In the genomic region with DNA sequence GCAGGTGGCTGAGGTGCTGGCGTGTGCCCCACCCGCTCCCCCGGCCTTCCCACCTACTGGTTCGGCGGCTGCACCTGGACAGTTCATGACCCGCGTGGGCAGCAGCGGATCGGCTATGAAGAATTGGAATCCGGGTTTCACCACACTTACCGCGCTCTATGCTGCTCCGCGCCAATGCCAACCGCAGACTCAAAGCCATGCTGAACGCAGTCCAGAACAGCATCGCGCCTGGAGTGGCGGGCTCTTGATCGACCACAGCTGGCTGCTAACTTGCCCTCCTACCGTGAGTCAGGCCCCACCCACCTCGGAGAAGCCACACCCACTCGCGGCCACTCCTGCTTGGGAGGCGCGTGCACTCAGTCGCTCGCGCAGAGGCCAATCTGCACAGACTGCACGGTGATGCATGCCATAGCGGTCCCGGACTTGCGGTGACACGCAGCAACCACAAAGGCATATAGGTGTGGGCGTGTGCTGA, we compare ENCODE assay signal across 8 mouse cellular contexts. TPM values are rescaled to one million over a fixed set of nuclear protein-coding genes. Genes with fewer than 3 reads are reported as not detected.
DNase-seq lines count a peak whose midpoint lies in the region; ATAC-seq and TF ChIP-seq lines count a peak whose summit lies in the region.

Vwa1 (minus strand) TSS at position 419 of the 475 bp plus-strand sequence.

- H3K9me3 ChIP-seq in stomach, embryonic 14.5 days (ENCODE audit: control insufficient read depth, low read depth, low read length) = no peaks in the 10 kb centered on the region

- DNase-seq in A20 (ENCODE audit: low read depth, low spot score) (peak; percentile 93), liver (peak; percentile 91)
- DNase-seq in heart, adult 9 months (ENCODE audit: low spot score in 2 of 2) = peak; percentile 88 to 91
- DNase-seq in kidney, adult 9 months = peak; percentile 94

- 2% methylated on average over 35 of the region's 35 CpGs for WGBS in stomach, embryonic 14.5 days

- no peaks in the 10 kb centered on the region for H3K27me3 ChIP-seq in myocyte (ENCODE audit: control insufficient read depth, insufficient read depth, insufficient read length)
- no peaks in the 10 kb centered on the region for H3K27me3 ChIP-seq in stomach, embryonic 14.5 days (ENCODE audit: control insufficient read depth, insufficient read depth, low read length)

- TF ChIP-seq CTCF in bone marrow macrophage, adult 2 months (IDR thresholded peaks at IDR 0.05; ENCODE audit: low read depth, low read length) = no peak
- no peak for TF ChIP-seq CTCF in embryonic fibroblast, embryonic 13.5 days (IDR thresholded peaks at IDR 0.05; ENCODE audit: borderline replicate concordance, insufficient read depth, low read length)

- no peak for TF ChIP-seq POLR2A in bone marrow macrophage, adult 2 months (IDR thresholded peaks at IDR 0.05; ENCODE audit: borderline replicate concordance, low read depth, low read length)
- TF ChIP-seq POLR2A in embryonic fibroblast, embryonic 13.5 days (IDR thresholded peaks at IDR 0.05; ENCODE audit: low read depth, low read length) = peak; percentile 83
- peak; percentile 66 for TF ChIP-seq POLR2A in myocyte (IDR thresholded peaks at IDR 0.05; ENCODE audit: insufficient read length, low read depth)

- peak; percentile 82 for ATAC-seq in stomach, embryonic 14.5 days (ENCODE audit: insufficient number of reproducible peaks, insufficient read depth, low FRiP score, low read depth)

- H3K79me2 ChIP-seq in myocyte (ENCODE audit: control insufficient read depth, insufficient read depth) = no peaks in the 10 kb centered on the region

- H3K9ac ChIP-seq in stomach, embryonic 14.5 days (replicated peaks; ENCODE audit: low read depth, low read length) = 0 out of 2 replicates have a peak within 1 kb of the TSS, but pooled peaks have one; percentile 30

- peak within 1 kb of the TSS; percentile 72 for H3K4me2 ChIP-seq in myocyte (ENCODE audit: low read depth)
- H3K4me2 ChIP-seq in stomach, embryonic 14.5 days (replicated peaks; ENCODE audit: low read depth, low read length) = peak within 1 kb of the TSS; percentile 80

- H3K4me1 ChIP-seq in bone marrow macrophage, adult 2 months (ENCODE audit: control insufficient read depth, insufficient read depth, low read length) = peaks cover 12% of the 10 kb centered on the region
- peaks cover 8% of the 10 kb centered on the region for H3K4me1 ChIP-seq in embryonic fibroblast, embryonic 13.5 days (ENCODE audit: control insufficient read depth, insufficient read depth, low read length)
- peaks cover 22% of the 10 kb centered on the region; the same call in 1 of the 2 replicates for H3K4me1 ChIP-seq in stomach, embryonic 14.5 days (ENCODE audit: control insufficient read depth, insufficient read depth, low read length)

- no peak within 1 kb of the TSS for H3ac ChIP-seq in myocyte (ENCODE audit: control insufficient read depth, insufficient read length)

- no peak within 1 kb of the TSS for H3K27ac ChIP-seq in bone marrow macrophage, adult 2 months (ENCODE audit: insufficient read depth, low read depth, low read length)
- peak within 1 kb of the TSS; percentile 36 for H3K27ac ChIP-seq in embryonic fibroblast, embryonic 13.5 days (ENCODE audit: insufficient read depth, low read length)
- H3K27ac ChIP-seq in stomach, embryonic 14.5 days (ENCODE audit: low read length) = peak within 1 kb of the TSS; percentile 89

- H3K36me3 ChIP-seq in myocyte (ENCODE audit: control insufficient read depth, insufficient read depth) = no peaks in the 10 kb centered on the region
- H3K36me3 ChIP-seq in stomach, embryonic 14.5 days (ENCODE audit: control insufficient read depth, insufficient read depth, low read length) = no peaks in the 10 kb centered on the region

- peak within 1 kb of the TSS; percentile 49 for H3K4me3 ChIP-seq in bone marrow macrophage, adult 2 months (ENCODE audit: insufficient read depth, low read length)
- H3K4me3 ChIP-seq in embryonic fibroblast, embryonic 13.5 days (ENCODE audit: insufficient read depth, low read length) = no peak within 1 kb of the TSS
- peak within 1 kb of the TSS; percentile 6 for H3K4me3 ChIP-seq in myocyte
- H3K4me3 ChIP-seq in stomach, embryonic 14.5 days (ENCODE audit: low read depth, low read length) = peak within 1 kb of the TSS; percentile 37

TF ChIP-seq in myocyte, 11 proteins besides CTCF, POLR2A, EP300 and RAD21:
- TF ChIP-seq CEBPB (IDR thresholded peaks at IDR 0.05; ENCODE audit: insufficient read depth, poor library complexity, severe bottlenecking) (no peak), TCF12 (IDR thresholded peaks at IDR 0.05; ENCODE audit: insufficient read depth, poor library complexity, severe bottlenecking) (peak; percentile 7), USF1 (IDR thresholded peaks at IDR 0.05; ENCODE audit: low read depth) (no peak), TCF3 (IDR thresholded peaks at IDR 0.05; ENCODE audit: insufficient read length, low read depth) (peak; percentile 2), REST (IDR thresholded peaks at IDR 0.05; ENCODE audit: insufficient read depth, insufficient read length) (no peak), MAX (IDR thresholded peaks at IDR 0.05; ENCODE audit: low read depth) (no peak), POLR2AphosphoS2 (IDR thresholded peaks at IDR 0.05; ENCODE audit: insufficient read length, low read depth) (no peak), MYOD1 (IDR thresholded peaks at IDR 0.05; ENCODE audit: control insufficient read depth in 1 of 3, insufficient read length in 2 of 3, low read depth in 2 of 3) (peak in 2 of 3 experiments; percentile 56 to 83), E2F4 (IDR thresholded peaks at IDR 0.05; ENCODE audit: insufficient read depth) (no peak), MYOG (IDR thresholded peaks at IDR 0.05; ENCODE audit: control insufficient read depth in 1 of 3, insufficient read depth in 1 of 3, insufficient read length in 2 of 3, low read depth in 2 of 3) (peak in 2 of 3 experiments; percentile 24 to 52), SRF (IDR thresholded peaks at IDR 0.05; ENCODE audit: control insufficient read depth, insufficient read length, low read depth) (no peak)

RNA-seq across cellular contexts. Expression of gene Vwa1, which starts in this region (rescaled TPM):
- not detected in 2 replicates for polyA plus RNA-seq in bone marrow macrophage, adult 2 months (2012; ENCODE audit: insufficient read depth, insufficient read length, missing spikeins)
- 0.67 and 0.77 TPM in 2 replicates for polyA plus RNA-seq in embryonic fibroblast, embryonic 13.5 days (2011; ENCODE audit: insufficient read length, low read depth, missing spikeins)
- polyA plus RNA-seq in myocyte (2012; fragmentation: generic; extraction: Trizol) = 3.2 TPM
- polyA plus RNA-seq in stomach, embryonic 14.5 days (2014; fragmentation: Nextera tagmentation; extraction: Ambion mirVana) = 26.8 and 28.4 TPM in 2 replicates
